Mouse (Mus musculus) C2C12 (cell line): ENCODE results near the gene Scfd2. TPM values are rescaled to one million over a fixed set of nuclear protein-coding genes. Genes with fewer than 3 reads are reported as not detected.

Experiments used
- H3K27me3 ChIP-seq: one replicate; pipeline ENCODE4 v1.6.1; 2011; ENCODE audit not compliant: control insufficient read depth, insufficient read depth, insufficient read length
- H3K36me3 ChIP-seq: one replicate; pipeline ENCODE4 v1.6.1; 2011; ENCODE audit not compliant: control insufficient read depth, insufficient read depth
- H3K4me3 ChIP-seq: one replicate; pipeline ENCODE4 v1.5.1; 2011; ENCODE audit warnings: mild to moderate bottlenecking, control low read depth; ENCODE audit not compliant: poor library complexity, insufficient read depth, severe bottlenecking
- H3K79me2 ChIP-seq: one replicate; pipeline ENCODE4 v1.6.1; 2011; ENCODE audit not compliant: control insufficient read depth, insufficient read depth
- H3K79me3 ChIP-seq: one replicate; pipeline ENCODE4 v1.6.1; 2011; ENCODE audit warnings: low read depth, control low read depth
- H3ac ChIP-seq: one replicate; pipeline ENCODE3; 2011; ENCODE audit warnings: low read depth; ENCODE audit not compliant: control insufficient read depth, insufficient read length
- CEBPB ChIP-seq: IDR thresholded peaks from one replicate; pipeline ENCODE4 v1.6.1; 2011; ENCODE audit warnings: low read depth, mild to moderate bottlenecking, control low read depth, moderate library complexity
- CTCF ChIP-seq: IDR thresholded peaks from one replicate; pipeline ENCODE4 v1.5.1; 2011; ENCODE audit not compliant: control insufficient read depth, insufficient read depth, insufficient read length
- FOSL1 ChIP-seq: IDR thresholded peaks from one replicate; pipeline ENCODE4 v1.8.0; 2011; ENCODE audit warnings: mild to moderate bottlenecking, low read length; ENCODE audit not compliant: poor library complexity, insufficient read depth, severe bottlenecking
- MAX ChIP-seq: IDR thresholded peaks from one replicate; pipeline ENCODE4 v1.6.1; 2011; ENCODE audit warnings: mild to moderate bottlenecking, control low read depth
- MYOD1 ChIP-seq: IDR thresholded peaks from one replicate; pipeline ENCODE4 v1.6.1; 2011; ENCODE audit warnings: low read depth; ENCODE audit not compliant: control insufficient read depth, insufficient read length
- MYOG ChIP-seq: IDR thresholded peaks from one replicate; pipeline ENCODE4 v1.6.1; 2011; ENCODE audit not compliant: control insufficient read depth, insufficient read length; ENCODE audit errors: extremely low read depth
- USF1 ChIP-seq: IDR thresholded peaks from one replicate; pipeline ENCODE4 v1.6.1; 2011; ENCODE audit warnings: low read depth, mild to moderate bottlenecking, control low read depth, moderate library complexity
- polyA plus RNA-seq: library from polyadenylated mRNA; unstranded; fragments of >200 nt; fragmentation: generic; extraction: Trizol; gene quantifications from one replicate; pipeline ENCODE4 v1.2.1, GENCODE M21; 2012; ENCODE audit warnings: missing spikeins

The Scfd2 gene
- polyA plus RNA-seq, 1 experiment, result 5.8 TPM

DNA sequence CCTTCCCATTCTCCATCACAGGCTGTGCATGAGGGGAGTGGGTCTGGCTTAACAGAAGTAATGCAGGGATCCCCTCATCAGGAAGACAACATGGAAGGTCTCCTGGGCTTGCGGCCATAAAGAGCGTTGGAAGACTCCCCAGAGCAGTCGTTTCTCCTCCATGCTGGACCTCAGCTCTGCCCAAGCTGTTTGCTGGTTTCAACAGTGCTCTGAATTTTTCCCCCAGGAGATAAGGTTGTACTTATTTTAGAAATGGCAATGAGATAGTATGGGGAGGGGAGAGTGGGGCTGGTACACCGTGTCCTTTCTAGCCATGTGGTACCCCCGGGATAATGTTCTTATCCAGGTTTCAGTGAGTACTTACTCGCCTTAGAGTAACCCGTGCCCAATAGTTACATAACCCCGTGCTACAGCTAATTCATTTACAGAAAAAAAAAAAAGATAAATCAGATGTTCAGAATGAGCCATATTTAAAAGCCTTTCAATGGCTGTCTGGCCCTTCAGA is 285.9 kb downstream of the Scfd2 start:
- H3K79me2 ChIP-seq, result no peaks in the 10 kb centered on the region
- TF ChIP-seq FOSL1 (no peak), USF1 (no peak), MAX (no peak), MYOD1 (no peak), CTCF (no peak), MYOG (no peak), CEBPB (no peak)
- no peak overlapping the region for H3K4me3 ChIP-seq
- H3K27me3 ChIP-seq, result no peaks in the 10 kb centered on the region
- no peaks in the 10 kb centered on the region for H3K79me3 ChIP-seq
- H3ac ChIP-seq, result no peak overlapping the region
- H3K36me3 ChIP-seq, result no peaks in the 10 kb centered on the region

DNA sequence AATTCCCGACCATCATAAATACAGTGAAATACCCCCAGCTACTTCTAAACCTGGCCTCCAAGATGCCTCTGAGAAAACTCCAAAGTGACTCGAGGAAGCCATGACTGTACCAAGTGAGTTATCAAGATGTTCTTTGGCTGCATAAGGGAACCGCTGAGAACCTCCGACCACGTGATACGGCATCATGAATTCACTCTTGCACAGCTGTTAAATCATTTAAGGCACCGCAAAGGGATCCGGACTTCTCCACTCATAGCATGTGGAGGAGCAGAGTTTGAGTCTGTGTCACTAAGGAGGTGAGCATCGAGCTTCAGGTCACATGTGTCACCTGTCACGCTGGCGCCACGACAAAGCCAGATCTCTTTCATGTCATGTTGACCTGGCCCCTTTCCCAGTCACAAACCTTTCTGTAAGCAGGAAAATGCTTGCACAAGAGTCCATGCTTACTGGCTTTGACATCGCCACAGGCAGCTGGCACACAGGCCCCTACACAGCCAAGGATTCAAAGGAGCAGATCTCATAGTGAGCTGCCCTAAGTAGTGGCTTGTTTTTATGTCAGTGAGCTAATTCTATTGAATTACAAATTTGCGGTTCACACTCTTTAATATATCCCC is 287.0 kb downstream of the Scfd2 start:
- no peaks in the 10 kb centered on the region for H3K79me3 ChIP-seq
- H3K27me3 ChIP-seq, result no peaks in the 10 kb centered on the region
- H3K36me3 ChIP-seq, result no peaks in the 10 kb centered on the region
- no peak overlapping the region for H3ac ChIP-seq
- H3K79me2 ChIP-seq, result no peaks in the 10 kb centered on the region
- TF ChIP-seq USF1, result no peak
- no peak for TF ChIP-seq MYOD1
- TF ChIP-seq MYOG, result no peak
- no peak for TF ChIP-seq FOSL1
- no peak for TF ChIP-seq CEBPB
- TF ChIP-seq CTCF, result no peak
- TF ChIP-seq MAX, result no peak
- H3K4me3 ChIP-seq, result no peak overlapping the region

DNA sequence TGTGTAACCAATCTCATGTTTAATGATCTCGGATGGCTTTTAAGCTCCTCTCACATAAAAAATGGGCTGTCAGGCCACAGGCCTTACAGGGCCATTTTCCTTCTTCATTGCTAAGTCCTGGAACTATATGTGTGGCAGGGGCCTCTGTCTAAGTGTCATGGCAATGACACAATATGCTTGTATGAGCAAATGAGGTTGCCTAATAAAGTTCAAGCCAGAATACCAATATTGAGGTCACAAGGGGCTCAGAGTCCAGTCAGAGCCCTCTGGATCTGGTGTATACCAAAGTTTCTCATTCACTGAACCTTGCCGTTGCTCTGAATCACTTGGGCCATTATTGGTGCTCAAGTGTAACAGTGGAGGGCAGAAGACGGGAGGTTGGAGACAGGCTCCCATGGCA is 288.9 kb downstream of the Scfd2 start:
- no peaks in the 10 kb centered on the region for H3K36me3 ChIP-seq
- H3K79me3 ChIP-seq, result no peaks in the 10 kb centered on the region
- H3ac ChIP-seq, result no peak overlapping the region
- H3K4me3 ChIP-seq, result no peak overlapping the region
- TF ChIP-seq CTCF (no peak), MYOG (no peak)
- H3K79me2 ChIP-seq, result no peaks in the 10 kb centered on the region
- no peaks in the 10 kb centered on the region for H3K27me3 ChIP-seq

DNA sequence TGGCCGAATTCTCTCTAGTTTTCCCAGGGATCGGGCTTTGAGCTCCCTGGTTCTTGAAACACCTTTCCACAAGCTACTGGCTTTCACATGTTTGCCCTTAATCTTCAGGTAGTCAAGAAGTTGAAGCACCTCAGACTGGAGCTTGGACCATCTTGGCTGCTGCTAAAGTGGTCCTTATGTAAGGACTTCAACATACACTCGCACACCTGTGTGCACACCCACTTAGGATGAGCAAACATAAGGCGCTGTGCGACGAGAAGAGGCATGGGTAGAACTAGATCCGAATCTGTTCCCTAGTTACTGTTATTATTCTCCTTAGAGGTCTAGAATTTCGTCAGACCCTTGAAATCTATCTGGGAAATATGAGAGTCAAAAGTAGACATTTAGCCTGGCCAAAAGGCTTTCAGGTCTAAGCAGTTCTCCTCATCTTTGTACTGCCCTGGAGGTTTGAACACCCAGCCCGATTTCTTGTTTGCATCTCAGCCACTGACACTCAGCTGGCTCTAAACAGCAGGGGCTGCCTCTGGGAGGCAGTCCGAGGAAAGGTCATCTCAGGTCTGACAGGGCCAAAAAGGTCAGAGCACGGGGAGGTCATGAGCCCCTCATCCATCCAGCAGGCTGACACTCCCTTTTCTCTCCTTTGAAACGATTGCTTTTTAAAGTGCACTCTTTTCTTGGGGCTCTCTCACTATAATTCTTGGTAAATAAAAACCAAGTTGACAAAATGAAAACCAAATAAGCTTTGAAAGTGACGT is 290.5 kb downstream of the Scfd2 start:
- no peak overlapping the region for H3ac ChIP-seq
- H3K79me3 ChIP-seq, result no peaks in the 10 kb centered on the region
- H3K27me3 ChIP-seq, result no peaks in the 10 kb centered on the region
- H3K36me3 ChIP-seq, result no peaks in the 10 kb centered on the region
- TF ChIP-seq MYOG (no peak), USF1 (no peak), MYOD1 (no peak), FOSL1 (no peak), CTCF (no peak), CEBPB (no peak), MAX (no peak)
- H3K4me3 ChIP-seq, result no peak overlapping the region
- H3K79me2 ChIP-seq, result no peaks in the 10 kb centered on the region

DNA sequence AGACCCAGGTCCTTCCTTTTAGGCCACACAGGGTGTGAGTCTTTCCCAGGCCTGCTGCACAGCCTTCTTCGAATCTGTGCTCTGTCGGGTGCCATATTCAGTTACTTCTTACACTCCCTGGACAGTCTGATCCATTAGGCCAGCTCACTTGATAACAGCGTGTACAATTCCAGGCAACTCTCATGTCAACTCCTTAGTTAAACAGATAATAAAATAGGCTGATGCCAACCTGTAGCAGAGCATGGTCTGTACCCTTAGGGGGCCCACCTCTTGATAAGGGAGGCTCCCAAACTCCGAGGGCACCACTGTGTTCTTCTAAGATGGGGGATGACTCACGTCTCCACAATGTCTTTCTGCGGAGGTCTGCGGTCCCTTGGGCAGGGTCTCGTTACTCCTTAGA is 291.3 kb downstream of the Scfd2 start:
- Histone ChIP-seq H3K79me2 (no peaks in the 10 kb centered on the region), H3K36me3 (no peaks in the 10 kb centered on the region), H3ac (no peak overlapping the region), H3K27me3 (no peaks in the 10 kb centered on the region), H3K79me3 (no peaks in the 10 kb centered on the region), H3K4me3 (no peak overlapping the region)
- no peak for TF ChIP-seq FOSL1
- TF ChIP-seq MYOG, result no peak
- no peak for TF ChIP-seq CTCF
- TF ChIP-seq CEBPB, result no peak
- no peak for TF ChIP-seq MYOD1
- TF ChIP-seq USF1, result no peak
- TF ChIP-seq MAX, result no peak

DNA sequence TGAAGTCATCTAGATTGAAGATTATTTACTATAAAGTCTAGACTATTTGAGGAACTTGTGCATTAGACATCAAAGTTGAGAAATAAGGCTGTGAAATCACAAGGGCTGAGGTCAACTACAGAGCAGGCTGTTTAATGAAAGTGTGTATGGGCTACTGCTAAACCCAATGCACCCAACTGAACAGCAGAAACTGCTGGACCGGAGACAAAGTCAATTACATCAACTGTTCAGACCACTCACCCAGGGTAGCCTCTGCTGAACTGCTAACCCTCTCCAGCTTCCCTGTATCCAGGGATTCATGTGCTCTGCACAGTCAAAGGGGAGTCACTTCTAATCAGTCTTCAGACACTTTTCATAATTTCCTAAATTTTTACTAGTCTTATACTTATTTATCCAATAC is 292.2 kb downstream of the Scfd2 start:
- Histone ChIP-seq H3K4me3 (no peak overlapping the region), H3ac (no peak overlapping the region), H3K27me3 (no peaks in the 10 kb centered on the region), H3K36me3 (no peaks in the 10 kb centered on the region), H3K79me2 (no peaks in the 10 kb centered on the region), H3K79me3 (no peaks in the 10 kb centered on the region)
- TF ChIP-seq FOSL1, result no peak
